Mouse (Mus musculus): ENCODE measurements at regions not wholly inside any gene's neighbourhood (a gene's known extent, or its start where the extent isn't known, plus 50 kb on each side); places are given as distances from the start of the nearest gene placed in this dataset.

GRCm38 (mm10) chr13:44353899-44354298, 375.4 kb upstream of the Jarid2 start:
- DNase-seq: no peak

DNA sequence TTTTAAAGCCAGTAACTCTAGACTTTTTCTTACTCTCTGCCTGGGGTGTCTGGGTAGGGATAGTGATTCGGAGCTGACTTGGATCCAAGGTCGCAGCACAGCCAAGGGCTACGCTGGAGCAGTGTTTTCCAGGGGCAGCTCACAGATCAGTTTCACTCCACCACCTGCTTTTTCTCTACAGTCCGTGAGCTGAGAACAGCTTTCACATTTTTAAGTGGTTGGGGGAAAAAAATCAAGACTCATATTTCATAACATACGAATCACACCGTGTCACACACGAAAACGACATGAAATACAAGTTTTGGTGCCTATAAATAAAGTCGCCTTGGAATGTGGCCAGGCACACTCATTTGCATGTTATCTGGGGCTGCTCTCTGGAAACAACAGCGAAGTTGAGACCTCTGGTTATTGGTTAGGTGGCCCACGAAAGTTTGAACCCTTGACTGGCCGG, 373.5 kb upstream of the Jarid2 start:
- peak; percentile 42 for DNase-seq

DNA sequence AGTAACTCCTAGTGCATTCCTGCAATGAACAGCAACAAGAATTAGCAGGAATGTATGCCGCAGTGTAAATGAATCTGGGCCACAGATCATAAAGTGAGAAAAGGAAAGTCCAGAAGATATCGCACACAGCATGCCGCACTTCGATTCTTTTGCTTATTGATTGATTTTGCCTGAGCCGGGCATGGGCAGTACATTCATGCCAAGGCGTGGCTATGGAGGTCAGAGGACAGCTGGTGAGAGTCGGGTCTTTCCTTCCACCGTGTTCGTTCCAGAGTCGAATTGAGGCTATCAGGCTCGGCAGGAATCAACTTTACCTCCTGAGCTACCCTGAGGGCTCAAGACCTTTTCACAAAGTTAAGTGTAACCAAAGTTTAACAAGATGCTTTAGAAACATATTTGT, 372.3 kb upstream of the Jarid2 start:
- DNase-seq: no peak

DNA sequence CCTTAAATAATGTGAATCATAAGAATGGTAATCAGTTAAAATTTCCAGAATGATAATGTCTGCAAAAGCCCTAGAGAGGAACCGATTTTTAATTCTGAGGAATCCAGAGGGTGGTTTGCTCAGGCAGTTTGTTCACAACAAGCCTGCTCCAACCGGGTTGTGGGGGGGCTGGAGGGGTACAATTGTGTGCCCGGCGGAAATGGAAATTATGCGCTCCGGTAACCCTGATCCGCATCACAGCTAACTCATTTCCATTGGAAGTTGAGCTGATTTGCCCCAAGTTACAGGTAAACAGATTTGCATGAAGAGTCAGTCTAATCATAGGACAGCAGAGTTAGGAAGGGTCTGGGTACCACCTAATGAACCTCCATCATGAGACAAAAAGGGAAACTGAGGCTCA, 369.9 kb upstream of the Jarid2 start:
- no peak for DNase-seq

- no peak for DNase-seq
Observed at GRCm38 (mm10) chr13:44360016-44360415, 369.3 kb upstream of the Jarid2 start.

- DNase-seq: no peak
Observed at GRCm38 (mm10) chr13:44360725-44361290, 368.5 kb upstream of the Jarid2 start.

GRCm38 (mm10) chr13:44362293-44363005, 366.8 kb upstream of the Jarid2 start:
- DNase-seq: peak; percentile 24

GRCm38 (mm10) chr13:44363016-44363415, 366.3 kb upstream of the Jarid2 start:
- no peak for DNase-seq

GRCm38 (mm10) chr13:44369301-44369700, 360.0 kb upstream of the Jarid2 start:
- DNase-seq: no peak

DNA sequence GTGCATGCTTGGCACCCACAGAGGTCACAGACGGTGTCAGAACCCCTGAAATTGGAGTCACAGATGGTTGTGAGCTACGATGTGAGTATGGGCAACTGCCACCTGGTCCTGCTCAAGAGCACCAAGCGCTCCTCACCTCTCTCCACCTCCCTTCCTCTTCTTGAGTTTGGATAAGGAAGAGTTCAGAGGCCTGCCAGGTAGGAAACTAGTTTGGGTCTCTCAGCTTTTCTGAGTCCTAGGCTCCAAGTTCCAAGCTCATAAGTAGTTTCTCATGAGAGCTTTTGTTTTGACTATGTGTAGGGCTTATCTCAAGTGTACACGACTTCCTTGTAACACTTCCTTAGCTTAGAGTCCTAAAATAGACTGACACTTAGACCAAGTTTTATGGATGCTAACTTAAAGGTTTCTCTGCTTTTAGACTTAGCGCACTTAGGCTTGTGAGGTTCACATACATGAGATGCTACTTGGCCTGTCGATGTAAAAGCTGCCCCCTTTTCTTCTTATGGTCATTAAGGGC, 356.9 kb upstream of the Jarid2 start:
- no peak for DNase-seq

- no peak for DNase-seq
Observed at GRCm38 (mm10) chr13:44375476-44376159, 353.7 kb upstream of the Jarid2 start.

DNA sequence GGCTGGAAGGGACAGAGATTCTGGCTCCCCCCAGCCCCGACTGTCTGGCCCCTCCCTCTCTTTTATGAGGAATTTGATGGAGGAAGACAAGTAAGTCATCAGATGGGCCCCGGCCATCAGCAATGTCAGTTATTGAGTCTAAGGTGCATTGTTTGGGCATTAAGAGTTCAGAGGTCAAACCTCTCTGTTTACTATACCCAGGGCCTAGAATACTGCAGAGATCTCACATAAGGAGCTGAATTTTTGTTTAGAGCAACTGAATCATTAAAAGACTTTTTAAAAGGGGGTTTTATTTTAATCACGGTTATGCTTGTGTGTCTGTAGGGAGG, 353.1 kb upstream of the Jarid2 start:
- DNase-seq: no peak

DNA sequence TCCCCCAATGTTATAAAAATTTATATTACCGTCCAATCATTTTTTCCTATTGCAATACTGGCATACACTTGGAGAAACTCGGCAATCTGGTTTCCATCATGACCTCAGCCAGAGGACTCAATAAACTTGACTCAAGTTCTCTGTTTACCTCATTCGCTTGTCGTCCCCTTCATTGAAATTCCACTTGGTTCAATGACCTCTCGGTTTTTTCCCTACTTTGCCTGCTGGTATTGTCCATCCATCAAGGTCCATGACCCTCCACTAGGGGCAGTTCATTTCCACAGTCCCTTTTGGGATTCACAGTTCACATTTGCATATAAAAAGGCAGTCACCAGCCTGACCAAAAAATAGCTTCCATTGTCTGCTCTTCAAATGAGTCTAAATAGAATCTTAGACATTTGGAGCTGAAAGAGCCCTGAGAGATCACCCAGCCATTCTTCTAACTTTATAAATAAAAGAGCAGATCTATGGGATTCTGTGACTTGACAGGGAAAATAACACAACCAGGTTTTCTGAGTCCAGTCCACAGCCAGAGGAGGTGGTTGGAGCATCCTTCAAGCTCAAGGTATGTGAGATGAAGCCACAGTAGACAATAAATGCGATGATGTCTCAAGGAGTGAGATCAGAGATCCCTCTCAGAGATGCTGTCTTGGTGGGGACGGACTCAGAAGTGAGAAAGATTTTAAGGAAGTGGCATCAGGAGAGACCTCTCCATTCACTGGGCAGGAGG, 347.4 kb upstream of the Jarid2 start:
- no peak for DNase-seq

DNA sequence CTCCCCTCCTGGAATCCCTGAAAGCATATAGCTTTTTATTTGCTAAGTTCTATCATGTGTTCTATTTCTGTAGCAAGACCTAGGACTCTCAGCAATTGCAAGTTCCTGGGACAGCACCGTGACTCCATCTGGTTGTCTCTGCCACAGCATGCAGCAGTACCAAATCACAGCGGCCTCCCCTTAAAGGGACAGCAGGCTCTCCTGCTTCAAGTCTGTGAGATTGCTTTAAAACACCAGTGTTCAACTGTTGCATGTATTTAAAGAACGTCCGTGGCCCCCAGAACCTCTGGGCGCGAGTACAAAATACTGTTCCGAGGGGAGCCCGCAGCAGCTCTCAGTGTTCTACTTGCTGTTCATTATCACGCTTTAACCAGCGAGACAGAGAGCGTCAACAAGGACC, 346.0 kb upstream of the Jarid2 start:
- no peak for DNase-seq

DNA sequence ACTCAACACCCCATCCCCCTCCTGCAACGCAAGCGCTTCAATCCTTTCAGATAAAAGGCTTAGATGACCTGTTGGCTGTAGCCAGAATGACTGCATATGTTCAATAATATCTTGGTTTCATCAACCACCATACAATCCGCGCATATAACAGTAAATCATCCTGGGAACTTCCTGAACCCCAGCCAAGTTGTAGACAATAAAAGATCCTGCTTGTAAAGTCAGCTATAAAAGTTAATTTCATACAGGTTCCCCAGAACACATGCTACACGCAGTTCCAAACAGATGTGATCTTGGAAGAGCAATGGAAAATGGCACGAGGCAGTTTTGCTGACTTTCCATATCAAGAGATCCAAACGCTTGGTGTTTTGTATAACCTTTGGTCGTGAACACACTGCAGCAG, 342.5 kb upstream of the Jarid2 start:
- no peak for DNase-seq

DNA sequence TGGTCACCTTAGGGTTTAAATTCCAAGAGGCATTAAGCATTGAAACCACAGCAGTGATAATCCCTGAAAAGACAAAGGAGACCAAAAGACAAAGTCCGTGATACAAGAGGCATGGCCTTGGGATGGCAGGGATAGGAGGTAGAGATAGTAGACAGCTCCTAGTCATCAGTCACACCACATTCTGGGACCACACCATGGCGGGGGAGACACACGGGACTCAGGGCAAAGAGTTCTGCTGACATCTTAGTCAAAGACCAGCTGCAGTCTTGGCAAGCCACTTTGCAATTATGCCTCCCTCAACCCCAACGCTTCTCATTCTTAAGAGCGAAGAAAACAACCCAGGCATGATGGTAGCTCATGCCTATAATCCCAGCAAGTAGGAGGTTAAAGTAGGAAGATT, 339.6 kb upstream of the Jarid2 start:
- no peak for DNase-seq

GRCm38 (mm10) chr13:44390666-44391390, 338.4 kb upstream of the Jarid2 start:
- DNase-seq: no peak

- no peak for DNase-seq
Observed at GRCm38 (mm10) chr13:44394016-44394415, 335.3 kb upstream of the Jarid2 start.

GRCm38 (mm10) chr13:44398613-44399369, 330.5 kb upstream of the Jarid2 start:
- no peak for DNase-seq

- DNase-seq: no peak
Observed at GRCm38 (mm10) chr13:44399370-44399685, 329.9 kb upstream of the Jarid2 start.

DNA sequence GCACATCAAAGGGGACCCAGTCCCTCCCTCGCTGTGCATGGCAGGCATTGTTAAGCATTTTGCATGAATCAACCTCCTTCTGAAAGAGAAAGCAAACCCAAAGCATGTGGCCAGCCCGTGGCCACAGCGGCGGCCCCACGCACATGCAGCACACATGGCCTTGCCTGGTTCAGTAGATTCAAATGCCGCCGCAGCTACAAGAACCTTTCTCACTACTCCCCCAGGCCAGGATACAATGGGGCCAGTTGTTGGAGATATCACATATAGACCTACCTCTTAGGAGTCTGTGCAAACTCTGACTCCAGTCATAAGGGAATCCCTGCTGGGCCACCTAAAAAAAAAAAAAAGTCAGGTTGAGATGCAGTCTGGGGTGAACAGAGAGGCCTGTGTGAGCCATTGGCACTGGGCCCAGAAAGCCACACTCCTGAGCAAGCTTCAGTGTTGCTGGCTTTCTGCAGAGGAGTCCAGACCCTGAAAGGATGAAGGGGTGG, 329.4 kb upstream of the Jarid2 start:
- DNase-seq: no peak

All from adrenal gland, postnatal 10 days (tissue).